Mouse (Mus musculus) E14TG2a.4 (cell line): ENCODE data around the gene Akt2.

ENCODE experiments used
- H3K27me3 ChIP-seq: 2 replicates; pipeline ENCODE4 v1.6.1; 2014; ENCODE audit warnings: low read length, control low read depth; ENCODE audit not compliant: insufficient read depth
- H3K36me3 ChIP-seq: 2 replicates; pipeline ENCODE4 v1.6.1; 2014; ENCODE audit warnings: low read length, control low read depth; ENCODE audit not compliant: insufficient read depth
- H3K4me1 ChIP-seq: replicated peaks from 2 replicates; pipeline ENCODE4 v1.6.1; 2014; ENCODE audit warnings: low read depth, low read length, control low read depth
- H3K4me3 ChIP-seq: replicated peaks from 2 replicates; pipeline ENCODE4 v1.5.1; 2014; ENCODE audit warnings: mild to moderate bottlenecking, low read length
- H3K9me3 ChIP-seq: 2 replicates; pipeline ENCODE4 v1.6.1; 2014; ENCODE audit warnings: low read length, control low read depth
- CTCF ChIP-seq: conservative IDR thresholded peaks from 2 replicates; pipeline ENCODE4 v1.5.1; 2014; ENCODE audit warnings: low read length
- NANOG ChIP-seq: IDR thresholded peaks from 2 replicates; pipeline ENCODE4 v1.6.1; 2014; ENCODE audit warnings: borderline replicate concordance, low read length, mixed read lengths
- POU5F1 ChIP-seq: IDR thresholded peaks from 2 replicates; pipeline ENCODE4 v1.6.1; 2014; ENCODE audit warnings: low read length, borderline replicate concordance

Akt2 gene

GRCm38 (mm10) chr7:27578465-27578864 is 12.9 kb upstream of the Akt2 start:
- no peaks in the 10 kb centered on the region for H3K9me3 ChIP-seq
- TF ChIP-seq NANOG (no peak), POU5F1 (no peak), CTCF (no peak)
- peaks cover 77% of the 10 kb centered on the region for H3K4me1 ChIP-seq
- no peaks in the 10 kb centered on the region for H3K27me3 ChIP-seq
- no peak overlapping the region for H3K4me3 ChIP-seq
- H3K36me3 ChIP-seq = peaks cover 100% of the 10 kb centered on the region

- peaks cover 74% of the 10 kb centered on the region for H3K4me1 ChIP-seq
- peak overlapping the region; percentile 41 for H3K4me3 ChIP-seq
- H3K27me3 ChIP-seq = no peaks in the 10 kb centered on the region
- no peak for TF ChIP-seq NANOG
- no peak for TF ChIP-seq CTCF
- TF ChIP-seq POU5F1 = no peak
- peaks cover 98% of the 10 kb centered on the region for H3K36me3 ChIP-seq
- no peaks in the 10 kb centered on the region for H3K9me3 ChIP-seq
Observed at GRCm38 (mm10) chr7:27580380-27581174, 10.8 kb upstream of the Akt2 start.

GRCm38 (mm10) chr7:27586861-27587260 is 4.5 kb upstream of the Akt2 start:
- Histone ChIP-seq H3K27me3 (no peaks in the 10 kb centered on the region), H3K36me3 (peaks cover 39% of the 10 kb centered on the region), H3K9me3 (no peaks in the 10 kb centered on the region), H3K4me3 (no peak overlapping the region), H3K4me1 (peaks cover 76% of the 10 kb centered on the region)
- TF ChIP-seq POU5F1 = no peak
- no peak for TF ChIP-seq CTCF
- no peak; the same call in 1 of the 2 replicates for TF ChIP-seq NANOG

GRCm38 (mm10) chr7:27587741-27588140 is 3.6 kb upstream of the Akt2 start:
- Histone ChIP-seq H3K4me3 (no peak overlapping the region), H3K9me3 (no peaks in the 10 kb centered on the region), H3K36me3 (peaks cover 30% of the 10 kb centered on the region), H3K27me3 (no peaks in the 10 kb centered on the region), H3K4me1 (peaks cover 70% of the 10 kb centered on the region)
- TF ChIP-seq NANOG (no peak), POU5F1 (no peak), CTCF (no peak)

GRCm38 (mm10) chr7:27590088-27590487 is 1.3 kb upstream of the Akt2 start:
- Histone ChIP-seq H3K36me3 (peaks cover 31% of the 10 kb centered on the region), H3K4me1 (peaks cover 76% of the 10 kb centered on the region), H3K9me3 (no peaks in the 10 kb centered on the region), H3K27me3 (no peaks in the 10 kb centered on the region), H3K4me3 (no peak overlapping the region)
- no peak for TF ChIP-seq NANOG
- TF ChIP-seq POU5F1 = no peak
- TF ChIP-seq CTCF = no peak

- Histone ChIP-seq H3K9me3 (no peaks in the 10 kb centered on the region), H3K4me1 (peaks cover 76% of the 10 kb centered on the region), H3K27me3 (no peaks in the 10 kb centered on the region), H3K4me3 (peak overlapping the region; percentile 74), H3K36me3 (peaks cover 29% of the 10 kb centered on the region)
- TF ChIP-seq CTCF = no peak
- TF ChIP-seq NANOG = no peak
- no peak for TF ChIP-seq POU5F1
Observed at GRCm38 (mm10) chr7:27590566-27591213, 662 bp upstream of the Akt2 start.

- peaks cover 77% of the 10 kb centered on the region for H3K4me1 ChIP-seq
- no peaks in the 10 kb centered on the region for H3K27me3 ChIP-seq
- peaks cover 40% of the 10 kb centered on the region for H3K36me3 ChIP-seq
- no peak for TF ChIP-seq CTCF
- no peak for TF ChIP-seq NANOG
- no peak for TF ChIP-seq POU5F1
- peak overlapping the region; percentile 90 for H3K4me3 ChIP-seq
- H3K9me3 ChIP-seq = no peaks in the 10 kb centered on the region
Observed at GRCm38 (mm10) chr7:27592217-27592929, 1.0 kb downstream of the Akt2 start.
